Mouse (Mus musculus) kidney, embryonic 14.5 days (tissue): Measurements from ENCODE around the gene Zbtb16. TPM values are rescaled to one million over a fixed set of nuclear protein-coding genes. Genes with fewer than 3 reads are reported as not detected.

Source experiments
- ATAC-seq: fragments of 200-750 bp; cut with Nextera tagmentation; 2 replicates; pipeline ENCODE4 v1.8.0; 2017; ENCODE audit warnings: moderate number of reproducible peaks, mild to moderate bottlenecking, moderate TSS enrichment, moderate library complexity; ENCODE audit not compliant: low FRiP score, low TSS enrichment
- H3K27ac ChIP-seq: fragments of 300-500 bp; sonication (generic); 2 replicates; pipeline ENCODE4 v1.5.1; 2014; ENCODE audit warnings: low read depth, mild to moderate bottlenecking, low read length, moderate library complexity, mixed read lengths
- H3K27me3 ChIP-seq: fragments of 300-500 bp; sonication (generic); 2 replicates; pipeline ENCODE4 v1.6.1; 2014; ENCODE audit warnings: mild to moderate bottlenecking, low read length; ENCODE audit not compliant: control insufficient read depth, insufficient read depth
- H3K36me3 ChIP-seq: fragments of 300-500 bp; sonication (generic); 2 replicates; pipeline ENCODE4 v1.6.1; 2014; ENCODE audit warnings: low read length, mixed read lengths; ENCODE audit not compliant: control insufficient read depth, insufficient read depth
- H3K4me1 ChIP-seq: fragments of 300-500 bp; sonication (generic); 2 replicates; pipeline ENCODE4 v1.6.1; 2014; ENCODE audit warnings: low read length, mixed read lengths; ENCODE audit not compliant: control insufficient read depth, insufficient read depth
- H3K4me2 ChIP-seq: fragments of 300-500 bp; sonication (generic); replicated peaks from 2 replicates; pipeline ENCODE4 v1.6.1; 2014; ENCODE audit warnings: low read depth, mild to moderate bottlenecking, low read length
- H3K4me3 ChIP-seq: fragments of 300-500 bp; sonication (generic); 2 replicates; pipeline ENCODE4 v1.5.1; 2014; ENCODE audit warnings: mild to moderate bottlenecking, low read length
- H3K9ac ChIP-seq: fragments of 300-500 bp; sonication (generic); 2 replicates; pipeline ENCODE4 v1.6.1; 2014; ENCODE audit warnings: low read depth, mild to moderate bottlenecking, low read length, moderate library complexity
- H3K9me3 ChIP-seq: fragments of 300-500 bp; sonication (generic); 2 replicates; pipeline ENCODE4 v1.6.1; 2016; ENCODE audit warnings: low read length; ENCODE audit not compliant: control insufficient read depth
- WGBS: fragments of 180-500 bp; shearing (Covaris S2); extraction: QIAGEN DNeasy Blood & Tissue Kit; methylation state at CpG from one replicate; pipeline ENCODE4 v1.1.7; 2014; 5-methylcytosine and 5-hydroxymethylcytosine counted together
- polyA plus RNA-seq: library from polyadenylated mRNA; unstranded; fragments of >200 nt; fragmentation: Nextera tagmentation; extraction: Ambion mirVana; gene quantifications from 2 replicates; pipeline ENCODE4 v1.2.1, GENCODE M21; 2014

Zbtb16 gene
- 0.49 and 1.5 TPM in 2 replicates for polyA plus RNA-seq

GRCm38 (mm10) chr9:48835631-48836565 is at the start of gene Zbtb16:
Gene Zbtb16, minus strand, starts transcription at chr9:48836222.
- Histone ChIP-seq H3K4me3 (peak within 1 kb of the TSS; percentile 59), H3K9me3 (no peaks in the 10 kb centered on the region), H3K27ac (no peak within 1 kb of the TSS), H3K27me3 (peaks cover 57% of the 10 kb centered on the region), H3K36me3 (no peaks in the 10 kb centered on the region), H3K4me2 (peak within 1 kb of the TSS; percentile 70), H3K9ac (peak within 1 kb of the TSS; percentile 51), H3K4me1 (peaks cover 16% of the 10 kb centered on the region)
- under 1% methylated on average over 66 of the region's 78 CpGs for WGBS
- peak; percentile 87 for ATAC-seq

- H3K4me3 ChIP-seq: no peak overlapping the region
- no peaks in the 10 kb centered on the region for H3K4me1 ChIP-seq
- H3K4me2 ChIP-seq: no peak overlapping the region
- H3K36me3 ChIP-seq: no peaks in the 10 kb centered on the region
- no peak overlapping the region for H3K27ac ChIP-seq
- H3K9ac ChIP-seq: no peak overlapping the region
- no peaks in the 10 kb centered on the region for H3K9me3 ChIP-seq
- 67% methylated on average over 8 of the region's 8 CpGs for WGBS
- no peak for ATAC-seq
- H3K27me3 ChIP-seq: no peaks in the 10 kb centered on the region
Observed at GRCm38 (mm10) chr9:48872896-48873295, 36.9 kb upstream of the Zbtb16 start.

GRCm38 (mm10) chr9:48866523-48867121 is 30.6 kb upstream of the Zbtb16 start:
- Histone ChIP-seq H3K4me1 (no peaks in the 10 kb centered on the region), H3K9ac (no peak overlapping the region), H3K4me2 (no peak overlapping the region), H3K9me3 (no peaks in the 10 kb centered on the region), H3K27me3 (no peaks in the 10 kb centered on the region), H3K36me3 (no peaks in the 10 kb centered on the region), H3K27ac (no peak overlapping the region), H3K4me3 (no peak overlapping the region)
- WGBS: 38% methylated on average over 12 of the region's 12 CpGs
- ATAC-seq: no peak

GRCm38 (mm10) chr9:48865235-48865634 is 29.2 kb upstream of the Zbtb16 start:
- no peak for ATAC-seq
- Histone ChIP-seq H3K27me3 (no peaks in the 10 kb centered on the region), H3K27ac (no peak overlapping the region), H3K4me1 (no peaks in the 10 kb centered on the region), H3K9ac (no peak overlapping the region), H3K4me3 (no peak overlapping the region), H3K36me3 (no peaks in the 10 kb centered on the region), H3K4me2 (no peak overlapping the region), H3K9me3 (no peaks in the 10 kb centered on the region)
- WGBS: 49% methylated on average over 9 of the region's 9 CpGs

GRCm38 (mm10) chr9:48861481-48861880 is 25.5 kb upstream of the Zbtb16 start:
- H3K9me3 ChIP-seq: no peaks in the 10 kb centered on the region
- no peaks in the 10 kb centered on the region for H3K4me1 ChIP-seq
- no peak overlapping the region for H3K4me2 ChIP-seq
- no peak overlapping the region for H3K27ac ChIP-seq
- no peak overlapping the region for H3K9ac ChIP-seq
- no peaks in the 10 kb centered on the region for H3K36me3 ChIP-seq
- H3K4me3 ChIP-seq: no peak overlapping the region
- H3K27me3 ChIP-seq: no peaks in the 10 kb centered on the region
- ATAC-seq: no peak
- 90% methylated on average over 10 of the region's 10 CpGs for WGBS

GRCm38 (mm10) chr9:48860526-48860845 is 24.5 kb upstream of the Zbtb16 start:
- Histone ChIP-seq H3K9ac (no peak overlapping the region), H3K4me3 (no peak overlapping the region), H3K27ac (no peak overlapping the region), H3K4me1 (no peaks in the 10 kb centered on the region), H3K9me3 (no peaks in the 10 kb centered on the region), H3K4me2 (no peak overlapping the region), H3K36me3 (no peaks in the 10 kb centered on the region), H3K27me3 (no peaks in the 10 kb centered on the region)
- peak; percentile 84 for ATAC-seq
- WGBS: under 1% methylated on average over 6 of the region's 6 CpGs

- whole genome bisulfite sequencing: 32% methylated on average over 10 of the region's 10 CpGs
- Histone ChIP-seq H3K27me3 (no peaks in the 10 kb centered on the region), H3K4me1 (no peaks in the 10 kb centered on the region), H3K9me3 (no peaks in the 10 kb centered on the region), H3K9ac (no peak overlapping the region), H3K4me3 (no peak overlapping the region), H3K27ac (no peak overlapping the region), H3K4me2 (no peak overlapping the region), H3K36me3 (no peaks in the 10 kb centered on the region)
- ATAC-seq: 0 out of 2 replicates have a peak, but pooled peaks have one; percentile 20
Observed at GRCm38 (mm10) chr9:48859828-48860525, 24.0 kb upstream of the Zbtb16 start.

GRCm38 (mm10) chr9:48857944-48858343 is 21.9 kb upstream of the Zbtb16 start:
- H3K4me1 ChIP-seq: no peaks in the 10 kb centered on the region
- no peaks in the 10 kb centered on the region for H3K27me3 ChIP-seq
- ATAC-seq: no peak
- H3K4me3 ChIP-seq: no peak overlapping the region
- no peaks in the 10 kb centered on the region for H3K36me3 ChIP-seq
- no peak overlapping the region for H3K27ac ChIP-seq
- H3K4me2 ChIP-seq: no peak overlapping the region
- no peaks in the 10 kb centered on the region for H3K9me3 ChIP-seq
- no peak overlapping the region for H3K9ac ChIP-seq
- WGBS: 74% methylated on average over 7 of the region's 7 CpGs

GRCm38 (mm10) chr9:48856240-48856639 is 20.2 kb upstream of the Zbtb16 start:
- WGBS: 86% methylated on average over 4 of the region's 4 CpGs
- H3K9ac ChIP-seq: no peak overlapping the region
- no peaks in the 10 kb centered on the region for H3K4me1 ChIP-seq
- no peak overlapping the region for H3K4me2 ChIP-seq
- no peaks in the 10 kb centered on the region for H3K9me3 ChIP-seq
- no peaks in the 10 kb centered on the region for H3K27me3 ChIP-seq
- ATAC-seq: no peak
- H3K36me3 ChIP-seq: no peaks in the 10 kb centered on the region
- no peak overlapping the region for H3K4me3 ChIP-seq
- no peak overlapping the region for H3K27ac ChIP-seq
